18 mouse cellular contexts compared by ENCODE assay signal in genomic region chr4:119976428-119977168, GRCm38 (mm10).
A peak's percentile ranks its signal among the peaks of the same experiment; 100 is the strongest.
DNase-seq lines count a peak whose midpoint lies in the region; ATAC-seq lines count a peak whose summit lies in the region.
"Had no signal": no experiment of that assay in that cellular context is flagged by ENCODE, and none has a peak within 500 bp of the region (broad histone marks: within the 10 kb centered on the region; RNA-seq: fewer than 3 reads in every experiment).

No protein-coding gene starts in this region.

- ATAC-seq in forebrain, embryonic 13.5 days: no peak
- no peak for ATAC-seq in forebrain, embryonic 14.5 days
- ATAC-seq in midbrain, embryonic 15.5 days (replicated peaks): no peak
- ATAC-seq: lung, postnatal 0 days had no signal

- H3K36me3 ChIP-seq in forebrain, embryonic 13.5 days (ENCODE audit: poor library complexity, severe bottlenecking): no peaks in the 10 kb centered on the region
- no peaks in the 10 kb centered on the region for H3K36me3 ChIP-seq in forebrain, embryonic 14.5 days (ENCODE audit: control insufficient read depth, insufficient read depth, low read length)
- no peaks in the 10 kb centered on the region for H3K36me3 ChIP-seq in midbrain, embryonic 10.5 days
- no peaks in the 10 kb centered on the region for H3K36me3 ChIP-seq in midbrain, embryonic 15.5 days (replicated peaks)
- H3K36me3 ChIP-seq: embryonic facial prominence, embryonic 15.5 days; G1E; heart, embryonic 13.5 days; limb, embryonic 10.5 days; liver, embryonic 13.5 days had no signal

- DNase-seq in forebrain, embryonic 14.5 days (ENCODE audit: low spot score): no peak
- DNase-seq in midbrain, embryonic 10.5 days (ENCODE audit: low spot score): peak; percentile 19
- peak; percentile 97 for DNase-seq in A20 (ENCODE audit: low read depth, low spot score)
- peak; percentile 36 for DNase-seq in embryo, embryonic 11 days
- DNase-seq in adrenal gland, postnatal 10 days: no peak
- no peak for DNase-seq in gastrocnemius, postnatal 4 days (ENCODE audit: low spot score in 2 of 2)
- DNase-seq: cerebellum, adult 11-12 months; cerebellum, postnatal 36 days; kidney, adult 18-20 months; liver, embryonic 13.5 days; thymus, postnatal 36 days had no signal

- no peak overlapping the region for H3K27ac ChIP-seq in forebrain, embryonic 13.5 days
- H3K27ac ChIP-seq in forebrain, embryonic 14.5 days (ENCODE audit: low read depth, low read length): no peak overlapping the region
- H3K27ac ChIP-seq in midbrain, embryonic 10.5 days (replicated peaks): peak overlapping the region; percentile 75
- H3K27ac ChIP-seq in midbrain, embryonic 15.5 days: no peak overlapping the region
- H3K27ac ChIP-seq: embryonic facial prominence, embryonic 15.5 days; heart, embryonic 13.5 days; limb, embryonic 10.5 days; liver, embryonic 13.5 days had no signal

- H3K4me1 ChIP-seq in forebrain, embryonic 13.5 days: peaks cover 5% of the 10 kb centered on the region
- no peaks in the 10 kb centered on the region for H3K4me1 ChIP-seq in forebrain, embryonic 14.5 days (ENCODE audit: control insufficient read depth, insufficient read depth, low read length)
- peaks cover 28% of the 10 kb centered on the region for H3K4me1 ChIP-seq in midbrain, embryonic 10.5 days
- 0 out of 2 replicates have a peak, but pooled peaks cover 3% of the 10 kb centered on the region for H3K4me1 ChIP-seq in midbrain, embryonic 15.5 days
- H3K4me1 ChIP-seq: liver, embryonic 13.5 days had no signal

- H3K4me2 ChIP-seq in forebrain, embryonic 13.5 days: no peak overlapping the region
- H3K4me2 ChIP-seq in forebrain, embryonic 14.5 days (ENCODE audit: low read length): no peak overlapping the region
- H3K4me2 ChIP-seq in midbrain, embryonic 15.5 days: no peak overlapping the region
- H3K4me2 ChIP-seq: embryonic facial prominence, embryonic 15.5 days; heart, embryonic 13.5 days; liver, embryonic 13.5 days had no signal

- no peaks in the 10 kb centered on the region for H3K9me3 ChIP-seq in forebrain, embryonic 13.5 days (replicated peaks)
- no peaks in the 10 kb centered on the region for H3K9me3 ChIP-seq in forebrain, embryonic 14.5 days (replicated peaks; ENCODE audit: control insufficient read depth, low read length)
- no peaks in the 10 kb centered on the region for H3K9me3 ChIP-seq in midbrain, embryonic 10.5 days (replicated peaks)
- H3K9me3 ChIP-seq in midbrain, embryonic 15.5 days: no peaks in the 10 kb centered on the region
- H3K9me3 ChIP-seq: embryonic facial prominence, embryonic 15.5 days; heart, embryonic 13.5 days; limb, embryonic 10.5 days; liver, embryonic 13.5 days had no signal

- H3K27me3 ChIP-seq in forebrain, embryonic 13.5 days: no peaks in the 10 kb centered on the region
- H3K27me3 ChIP-seq in forebrain, embryonic 14.5 days (replicated peaks; ENCODE audit: control insufficient read depth, insufficient read depth, low read length): no peaks in the 10 kb centered on the region
- 0 out of 2 replicates have a peak, but pooled peaks cover 3% of the 10 kb centered on the region for H3K27me3 ChIP-seq in midbrain, embryonic 10.5 days (ENCODE audit: low read depth, poor library complexity, severe bottlenecking)
- H3K27me3 ChIP-seq in midbrain, embryonic 15.5 days (replicated peaks): no peaks in the 10 kb centered on the region
- H3K27me3 ChIP-seq: embryonic facial prominence, embryonic 15.5 days; liver, embryonic 13.5 days had no signal

- H3K4me3 ChIP-seq in forebrain, embryonic 13.5 days: no peak overlapping the region
- H3K4me3 ChIP-seq in forebrain, embryonic 14.5 days (ENCODE audit: low read depth, low read length): no peak overlapping the region
- H3K4me3 ChIP-seq in midbrain, embryonic 10.5 days: no peak overlapping the region
- no peak overlapping the region for H3K4me3 ChIP-seq in midbrain, embryonic 15.5 days
- H3K4me3 ChIP-seq: embryonic facial prominence, embryonic 15.5 days; heart, embryonic 13.5 days; limb, embryonic 10.5 days; liver, embryonic 13.5 days had no signal

- peak overlapping the region; percentile 8; the same call in 1 of the 2 replicates for H3K9ac ChIP-seq in forebrain, embryonic 13.5 days
- H3K9ac ChIP-seq in forebrain, embryonic 14.5 days (ENCODE audit: low read length): no peak overlapping the region
- no peak overlapping the region for H3K9ac ChIP-seq in midbrain, embryonic 15.5 days
- H3K9ac ChIP-seq: embryonic facial prominence, embryonic 15.5 days; heart, embryonic 13.5 days; liver, embryonic 13.5 days had no signal

- WGBS in forebrain, embryonic 13.5 days: 38% methylated on average over 2 of the region's 3 CpGs
- WGBS in forebrain, embryonic 14.5 days: 45% methylated on average over 3 of the region's 3 CpGs
- WGBS in midbrain, embryonic 10.5 days: 42% methylated on average over 3 of the region's 3 CpGs
- 24% methylated on average over 3 of the region's 3 CpGs for WGBS in midbrain, embryonic 15.5 days

Comparison
In these comparisons a context has a peak if more than half of its experiments do, and no peak if none do; other contexts are left out.
1. DNase-seq: peak in midbrain, embryonic 10.5 days (single experiment), A20 (single experiment) and embryo, embryonic 11 days (single experiment); none in forebrain, embryonic 14.5 days (single experiment), adrenal gland, postnatal 10 days (single experiment) and gastrocnemius, postnatal 4 days (0 of 2).